Mouse (Mus musculus) heart, embryonic 11.5 days (tissue): Measurements from ENCODE around the gene Xrcc6. TPM values are rescaled to one million over a fixed set of nuclear protein-coding genes. Genes with fewer than 3 reads are reported as not detected.

ENCODE experiments used
- ATAC-seq: fragments of 200-750 bp; cut with Nextera tagmentation; replicated peaks from 2 replicates; pipeline ENCODE4 v1.8.0; 2017; ENCODE audit warnings: moderate library complexity; ENCODE audit not compliant: insufficient number of reproducible peaks, low FRiP score, low TSS enrichment
- H3K27ac ChIP-seq: fragments of 300-500 bp; sonication (generic); 2 replicates; pipeline ENCODE4 v1.5.1; 2014; ENCODE audit warnings: mild to moderate bottlenecking, low read depth, low read length
- H3K27me3 ChIP-seq: fragments of 300-500 bp; sonication (generic); 2 replicates; pipeline ENCODE4 v1.6.1; 2014; ENCODE audit warnings: mild to moderate bottlenecking, low read length, mixed read lengths; ENCODE audit not compliant: control insufficient read depth, insufficient read depth
- H3K36me3 ChIP-seq: fragments of 300-500 bp; sonication (generic); 2 replicates; pipeline ENCODE4 v1.6.1; 2014; ENCODE audit warnings: mild to moderate bottlenecking, low read length, moderate library complexity, mixed read lengths; ENCODE audit not compliant: control insufficient read depth, insufficient read depth
- H3K4me1 ChIP-seq: fragments of 300-500 bp; sonication (generic); 2 replicates; pipeline ENCODE4 v1.6.1; 2014; ENCODE audit warnings: low read length; ENCODE audit not compliant: control insufficient read depth, insufficient read depth
- H3K4me2 ChIP-seq: fragments of 300-500 bp; sonication (generic); 2 replicates; pipeline ENCODE4 v1.6.1; 2014; ENCODE audit warnings: mild to moderate bottlenecking, moderate library complexity
- H3K4me3 ChIP-seq: fragments of 300-500 bp; sonication (generic); 2 replicates; pipeline ENCODE4 v1.5.1; 2014; ENCODE audit warnings: low read depth, low read length
- H3K9ac ChIP-seq: fragments of 300-500 bp; sonication (generic); 2 replicates; pipeline ENCODE4 v1.6.1; 2014; ENCODE audit warnings: mild to moderate bottlenecking, low read depth, low read length, moderate library complexity
- H3K9me3 ChIP-seq: fragments of 300-500 bp; sonication (generic); replicated peaks from 2 replicates; pipeline ENCODE4 v1.6.1; 2016; ENCODE audit warnings: low read length; ENCODE audit not compliant: control insufficient read depth
- WGBS: fragments of 180-500 bp; shearing (Covaris S2); extraction: QIAGEN DNeasy Blood & Tissue Kit; methylation state at CpG from one replicate; pipeline ENCODE4 v1.1.7; 2014; ENCODE audit not compliant: insufficient replicate concordance; 5-methylcytosine and 5-hydroxymethylcytosine counted together
- polyA plus RNA-seq: library from polyadenylated mRNA; unstranded; fragments of >200 nt; fragmentation: Nextera tagmentation; extraction: Ambion mirVana; gene quantifications from 2 replicates; pipeline ENCODE4 v1.2.1, GENCODE M21; 2014

The Xrcc6 gene
- polyA plus RNA-seq, 1 experiment from 2014 or later, result 81.0 TPM

- no peak for ATAC-seq
- H3K4me3 ChIP-seq, result no peak overlapping the region
- no peaks in the 10 kb centered on the region for H3K4me1 ChIP-seq
- H3K4me2 ChIP-seq, result no peak overlapping the region
- WGBS, result 77% methylated on average over 12 of the region's 12 CpGs
- H3K27me3 ChIP-seq, result no peaks in the 10 kb centered on the region
- H3K36me3 ChIP-seq, result peaks cover 21% of the 10 kb centered on the region
- H3K9me3 ChIP-seq, result no peaks in the 10 kb centered on the region
- no peak overlapping the region for H3K9ac ChIP-seq
- no peak overlapping the region for H3K27ac ChIP-seq
Measured at GRCm38 (mm10) chr15:82035904-82036689, 48.5 kb downstream of the Xrcc6 start.

DNA sequence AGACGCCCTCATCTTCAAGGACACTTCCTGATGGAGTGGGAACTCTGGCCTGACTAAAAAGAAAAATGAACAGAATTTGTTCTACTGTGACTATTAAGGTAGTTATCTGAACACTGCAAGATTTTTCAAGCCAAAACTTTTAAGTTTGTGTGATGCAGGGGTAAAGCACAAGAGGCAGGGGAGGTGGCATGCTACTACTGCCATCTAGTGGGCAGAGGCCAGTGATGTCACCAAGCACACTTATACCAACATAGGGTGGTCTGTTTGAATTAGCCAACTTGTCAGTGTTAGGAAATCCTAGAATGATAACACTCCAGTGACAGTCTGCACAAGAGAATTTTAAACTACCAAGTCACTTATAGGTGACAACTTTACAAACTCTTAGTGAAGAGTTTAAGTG, 53.0 kb downstream of the Xrcc6 start:
- Histone ChIP-seq H3K4me3 (no peak overlapping the region), H3K36me3 (peaks cover 17% of the 10 kb centered on the region), H3K4me1 (peaks cover 3% of the 10 kb centered on the region; the same call in 1 of the 2 replicates), H3K9me3 (no peaks in the 10 kb centered on the region), H3K4me2 (no peak overlapping the region), H3K27ac (no peak overlapping the region), H3K27me3 (no peaks in the 10 kb centered on the region), H3K9ac (no peak overlapping the region)
- 97% methylated on average over 1 of the region's 1 CpGs for WGBS
- ATAC-seq, result no peak

- no peak overlapping the region for H3K4me3 ChIP-seq
- WGBS, result 95% methylated on average over 7 of the region's 7 CpGs
- H3K4me2 ChIP-seq, result no peak overlapping the region
- no peaks in the 10 kb centered on the region for H3K9me3 ChIP-seq
- H3K4me1 ChIP-seq, result peaks cover 10% of the 10 kb centered on the region
- 0 out of 2 replicates have a peak, but pooled peaks cover 2% of the 10 kb centered on the region for H3K27me3 ChIP-seq
- H3K9ac ChIP-seq, result no peak overlapping the region
- H3K36me3 ChIP-seq, result peaks cover 12% of the 10 kb centered on the region
- no peak overlapping the region for H3K27ac ChIP-seq
- no peak for ATAC-seq
Measured at GRCm38 (mm10) chr15:82044166-82044784, 56.6 kb downstream of the Xrcc6 start.

GRCm38 (mm10) chr15:82046246-82046891, 58.7 kb downstream of the Xrcc6 start:
- Histone ChIP-seq H3K27ac (no peak overlapping the region), H3K4me3 (peak overlapping the region; percentile 100), H3K27me3 (0 out of 2 replicates have a peak, but pooled peaks cover 3% of the 10 kb centered on the region), H3K4me2 (peak overlapping the region; percentile 92), H3K9ac (peak overlapping the region; percentile 97), H3K4me1 (peaks cover 10% of the 10 kb centered on the region), H3K36me3 (peaks cover 4% of the 10 kb centered on the region; the same call in 1 of the 2 replicates), H3K9me3 (no peaks in the 10 kb centered on the region)
- 4% methylated on average over 26 of the region's 26 CpGs for WGBS
- ATAC-seq, result 0 out of 2 replicates have a peak, but pooled peaks have one; percentile 39

- peaks cover 10% of the 10 kb centered on the region for H3K4me1 ChIP-seq
- WGBS, result 1% methylated on average over 74 of the region's 74 CpGs
- peak; percentile 74 for ATAC-seq
Measured at GRCm38 (mm10) chr15:82047080-82047883, 59.6 kb downstream of the Xrcc6 start, which contains the start of gene Snu13. Snu13 (minus strand) TSS chr15:82047598.

DNA sequence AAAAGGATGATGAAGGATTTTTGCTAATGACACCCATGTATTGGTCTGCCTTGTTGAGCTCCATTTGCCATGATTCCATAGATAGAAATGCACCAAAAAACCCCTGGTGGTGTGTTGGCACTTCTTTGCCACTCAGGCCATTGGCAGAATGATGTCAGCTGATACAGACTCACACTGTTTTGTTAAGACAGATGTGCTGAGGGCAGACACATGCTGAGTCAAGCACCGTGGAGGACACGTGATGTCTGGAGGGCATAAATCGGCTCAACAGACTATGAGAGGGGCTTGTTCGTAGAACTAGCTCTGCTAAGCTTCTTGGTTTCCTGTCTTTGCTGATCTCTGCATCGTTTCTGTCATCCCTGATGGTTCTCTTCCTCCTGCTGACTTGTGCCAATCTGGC, 64.9 kb downstream of the Xrcc6 start:
- Histone ChIP-seq H3K27me3 (0 out of 2 replicates have a peak, but pooled peaks cover 3% of the 10 kb centered on the region), H3K4me3 (no peak overlapping the region), H3K9me3 (no peaks in the 10 kb centered on the region), H3K36me3 (no peaks in the 10 kb centered on the region), H3K4me1 (no peaks in the 10 kb centered on the region), H3K9ac (no peak overlapping the region), H3K4me2 (no peak overlapping the region), H3K27ac (no peak overlapping the region)
- no peak for ATAC-seq
- WGBS, result 66% methylated on average over 5 of the region's 5 CpGs

More at GRCm38 (mm10) chr15:82047080-82047883, 59.6 kb downstream of the Xrcc6 start, which contains the start of gene Snu13:
- peak within 1 kb of the TSS; percentile 97 for H3K9ac ChIP-seq
- H3K9me3 ChIP-seq, result no peaks in the 10 kb centered on the region
- H3K36me3 ChIP-seq, result peaks cover 4% of the 10 kb centered on the region; the same call in 1 of the 2 replicates
- H3K27ac ChIP-seq, result peak within 1 kb of the TSS; percentile 89
- peak within 1 kb of the TSS; percentile 92 for H3K4me2 ChIP-seq
- H3K27me3 ChIP-seq, result 0 out of 2 replicates have a peak, but pooled peaks cover 3% of the 10 kb centered on the region
- H3K4me3 ChIP-seq, result peak within 1 kb of the TSS; percentile 100

DNA sequence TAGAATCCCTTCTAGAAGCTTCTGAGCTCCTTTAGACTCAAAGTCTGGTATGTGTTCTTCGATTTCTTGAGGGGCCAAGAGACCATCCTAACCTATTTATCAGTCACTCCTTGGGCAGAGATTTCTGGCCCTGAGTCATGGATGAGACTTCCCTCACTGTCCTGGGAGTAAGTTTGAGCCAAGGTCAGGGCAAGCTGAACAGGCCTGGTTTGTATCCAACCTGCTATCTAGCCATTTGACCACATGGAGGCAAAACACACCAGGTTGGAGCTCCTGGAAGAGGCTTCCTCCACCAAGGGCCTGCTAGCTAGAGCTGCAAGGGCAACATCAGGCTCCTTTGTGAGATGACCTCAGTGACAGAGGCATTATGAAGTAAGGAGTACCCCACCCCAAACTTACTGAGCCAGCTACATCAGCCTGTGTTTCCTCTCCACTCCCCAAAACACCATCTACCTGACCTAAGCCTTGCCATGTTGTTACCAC, 71.1 kb downstream of the Xrcc6 start, which contains the start of gene 4930407I10Rik:
4930407I10Rik (plus strand) TSS at position 433 of the 483 bp plus-strand sequence.
- WGBS, result 68% methylated on average over 1 of the region's 1 CpGs
- no peak for ATAC-seq
- Histone ChIP-seq H3K36me3 (no peaks in the 10 kb centered on the region), H3K27me3 (peaks cover 18% of the 10 kb centered on the region), H3K9me3 (no peaks in the 10 kb centered on the region), H3K9ac (no peak within 1 kb of the TSS), H3K4me2 (no peak within 1 kb of the TSS), H3K4me3 (no peak within 1 kb of the TSS), H3K4me1 (no peaks in the 10 kb centered on the region), H3K27ac (no peak within 1 kb of the TSS)
